Mouse (Mus musculus) layer of hippocampus, adult 18-20 months (tissue): Measurements from ENCODE around the gene Trp53. TPM values are rescaled to one million over a fixed set of nuclear protein-coding genes. Genes with fewer than 3 reads are reported as not detected.

ENCODE experiments used
- DNase-seq, 2 experiments: peaks; one replicate each; pipeline ENCODE4 v3.0.0; 2022; ENCODE audit warnings: low spot score in 2 of 2
- total RNA-seq, 2 experiments: library from RNA; stranded (reverse); gene quantifications; 2 replicates each; pipeline ENCODE4 v1.2.3; 2021

Gene Trp53
- total RNA-seq, 2 experiments from 2014 or later: 25.5 to 26.9 TPM

DNA sequence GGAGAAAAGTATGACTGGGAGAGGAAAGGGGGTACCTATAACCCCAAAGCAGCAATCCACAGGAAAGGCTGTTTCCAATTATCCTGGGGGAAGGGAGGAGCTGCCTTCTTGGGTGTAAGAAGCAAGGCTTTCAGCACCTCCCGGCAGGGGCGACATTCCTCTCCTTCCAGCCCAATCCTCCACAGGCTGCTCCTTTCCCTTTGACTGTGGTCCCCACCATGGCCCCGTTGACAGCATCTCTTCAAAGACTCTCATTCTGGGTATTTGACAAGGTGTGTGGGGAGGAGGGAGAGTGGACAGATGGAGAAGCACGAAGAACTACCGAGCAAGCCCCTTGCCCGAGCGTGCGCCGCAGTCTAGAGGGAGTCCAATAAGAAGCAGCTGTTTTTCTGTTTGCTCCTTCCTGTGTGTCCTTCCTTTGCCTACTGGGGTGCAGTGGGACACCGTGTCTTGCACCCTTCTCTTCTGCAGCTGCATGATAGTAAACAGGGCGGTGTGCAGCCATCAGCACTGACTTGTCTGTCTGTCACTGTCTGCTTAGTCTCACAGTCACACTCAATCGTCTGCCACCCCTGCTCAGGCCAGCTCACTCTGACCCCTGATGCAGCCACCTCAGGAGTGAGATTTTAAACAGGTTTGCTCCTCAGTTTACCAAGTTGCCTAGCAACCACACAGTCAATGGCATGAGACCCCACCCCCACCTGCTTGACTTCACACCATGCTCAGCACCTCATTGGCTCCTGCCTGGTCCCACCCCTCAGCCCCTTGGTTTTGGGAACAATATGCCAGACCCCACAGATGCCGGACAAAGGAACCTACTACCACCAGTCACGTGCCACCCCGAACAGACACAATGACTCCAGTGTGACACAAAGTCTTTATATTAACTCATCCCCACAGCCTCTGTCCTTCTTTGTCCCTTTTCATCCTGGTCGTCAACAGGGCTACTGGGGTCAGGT is 19.0 kb upstream of the Trp53 start:
- DNase-seq: no peak

DNA sequence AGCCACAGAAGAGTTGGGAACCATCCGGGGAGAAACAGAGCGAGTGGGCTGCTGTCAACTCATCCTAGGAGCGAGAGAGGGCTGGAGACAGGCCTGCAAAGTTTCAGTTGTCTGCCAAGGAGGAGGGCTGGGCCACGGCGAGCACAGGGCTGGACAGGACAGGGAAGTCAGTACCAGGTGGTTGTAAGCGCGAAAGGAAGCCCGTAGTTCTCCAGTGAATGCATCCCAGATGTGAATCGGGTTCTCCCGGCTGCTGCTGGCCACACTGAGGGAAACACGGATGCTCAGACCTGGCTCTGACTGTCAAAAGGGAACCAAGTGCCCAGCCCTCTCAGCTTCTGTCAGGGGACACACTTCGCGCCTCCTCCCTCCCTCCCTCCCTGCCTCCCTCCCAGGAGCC is 16.8 kb upstream of the Trp53 start:
- no peak for DNase-seq

DNA sequence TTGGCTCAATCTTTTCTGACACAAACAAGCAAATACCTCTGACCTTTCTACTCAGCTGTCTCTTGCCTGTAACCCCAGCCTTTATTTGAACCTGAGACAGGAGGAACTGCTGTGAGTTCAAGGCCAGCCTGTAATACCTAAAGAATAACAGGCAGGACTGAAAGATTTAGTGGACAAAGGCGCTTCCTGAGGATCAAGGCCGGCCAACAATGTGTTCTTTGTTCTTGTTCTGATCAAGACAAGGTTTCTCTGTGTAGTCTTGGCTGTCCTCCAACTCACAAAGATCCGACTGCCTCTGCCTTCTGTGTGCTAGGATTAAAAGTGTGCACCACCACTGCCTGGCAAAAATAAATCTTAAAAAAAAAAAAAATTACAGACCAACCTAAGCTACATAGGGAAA is 15.8 kb upstream of the Trp53 start:
- no peak for DNase-seq

DNA sequence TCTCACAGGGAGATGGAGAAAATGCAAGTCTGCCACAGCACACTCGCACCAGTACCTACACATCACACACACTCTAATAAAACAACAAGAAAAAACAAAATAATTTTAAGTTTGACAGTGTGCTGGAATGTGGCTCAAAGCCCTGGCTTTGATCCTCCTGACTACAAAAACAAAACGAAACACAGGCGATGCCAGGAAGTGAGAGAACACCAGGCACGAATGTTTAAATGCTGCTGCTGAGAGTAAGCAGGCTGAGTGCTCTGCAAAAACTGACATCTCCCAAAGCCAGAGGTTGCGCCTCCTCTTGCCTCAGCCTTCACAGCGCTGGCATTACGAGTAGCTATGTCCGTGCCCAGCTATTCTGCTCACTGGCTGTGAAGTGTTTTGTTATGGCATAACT is 15.0 kb upstream of the Trp53 start:
- DNase-seq: no peak

DNA sequence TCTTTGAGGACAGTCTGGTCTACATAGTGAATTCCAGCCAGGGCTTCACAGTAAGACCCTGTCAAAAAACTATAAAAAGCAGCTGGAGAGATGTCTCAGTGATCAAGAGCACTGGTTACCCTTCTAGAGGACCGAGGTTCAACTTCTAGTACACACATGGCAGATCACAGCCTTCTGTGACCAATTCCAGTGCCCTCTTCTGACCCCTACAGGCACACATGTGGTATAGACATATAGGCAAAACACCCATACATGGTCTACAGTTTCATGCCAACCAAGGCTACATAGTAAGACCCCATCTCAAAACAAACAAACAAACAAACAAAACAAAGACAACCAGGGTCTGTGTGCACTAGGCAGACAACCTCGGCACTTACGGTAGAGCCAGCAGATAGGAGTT is 4.9 kb upstream of the Trp53 start:
- no peak for DNase-seq

DNA sequence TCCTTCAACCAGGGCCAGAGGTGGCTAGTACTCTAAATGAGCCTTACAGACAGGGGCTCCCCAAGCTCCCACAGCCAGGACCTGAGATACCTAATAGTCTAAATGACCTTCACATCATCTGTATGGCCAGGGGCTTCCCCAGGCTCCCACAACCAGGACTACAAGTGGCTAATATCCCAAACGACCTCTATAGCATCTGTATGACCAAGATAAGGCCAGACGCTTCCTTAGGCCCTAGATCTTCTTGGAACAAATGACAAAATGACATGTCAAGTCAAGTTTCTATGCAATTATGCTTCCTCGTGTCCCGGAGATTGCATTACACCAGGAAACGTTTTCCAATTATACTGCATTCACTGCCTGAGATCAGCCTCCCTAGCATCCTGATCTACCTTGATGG is 3.9 kb upstream of the Trp53 start:
- no peak for DNase-seq

DNA sequence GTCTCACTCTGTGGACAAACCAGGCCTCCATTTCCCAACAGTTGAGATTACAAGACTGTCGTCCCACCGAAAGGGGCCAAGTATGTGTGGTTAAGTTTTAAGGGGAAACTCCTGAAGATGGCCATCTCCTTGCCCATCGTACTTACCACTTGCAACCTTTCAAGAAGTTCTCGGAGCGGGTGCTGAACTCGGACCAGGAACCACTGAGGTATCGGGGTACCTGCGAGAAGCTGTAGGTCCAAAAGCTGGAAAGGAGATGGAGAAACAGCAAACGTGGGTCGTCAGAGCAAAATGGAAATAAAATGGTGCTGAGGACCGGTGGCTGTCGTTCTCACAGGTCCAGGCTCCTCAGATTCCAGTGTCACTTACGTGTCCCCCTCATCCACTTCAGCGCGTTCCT is 1.9 kb upstream of the Trp53 start:
- no peak for DNase-seq

DNA sequence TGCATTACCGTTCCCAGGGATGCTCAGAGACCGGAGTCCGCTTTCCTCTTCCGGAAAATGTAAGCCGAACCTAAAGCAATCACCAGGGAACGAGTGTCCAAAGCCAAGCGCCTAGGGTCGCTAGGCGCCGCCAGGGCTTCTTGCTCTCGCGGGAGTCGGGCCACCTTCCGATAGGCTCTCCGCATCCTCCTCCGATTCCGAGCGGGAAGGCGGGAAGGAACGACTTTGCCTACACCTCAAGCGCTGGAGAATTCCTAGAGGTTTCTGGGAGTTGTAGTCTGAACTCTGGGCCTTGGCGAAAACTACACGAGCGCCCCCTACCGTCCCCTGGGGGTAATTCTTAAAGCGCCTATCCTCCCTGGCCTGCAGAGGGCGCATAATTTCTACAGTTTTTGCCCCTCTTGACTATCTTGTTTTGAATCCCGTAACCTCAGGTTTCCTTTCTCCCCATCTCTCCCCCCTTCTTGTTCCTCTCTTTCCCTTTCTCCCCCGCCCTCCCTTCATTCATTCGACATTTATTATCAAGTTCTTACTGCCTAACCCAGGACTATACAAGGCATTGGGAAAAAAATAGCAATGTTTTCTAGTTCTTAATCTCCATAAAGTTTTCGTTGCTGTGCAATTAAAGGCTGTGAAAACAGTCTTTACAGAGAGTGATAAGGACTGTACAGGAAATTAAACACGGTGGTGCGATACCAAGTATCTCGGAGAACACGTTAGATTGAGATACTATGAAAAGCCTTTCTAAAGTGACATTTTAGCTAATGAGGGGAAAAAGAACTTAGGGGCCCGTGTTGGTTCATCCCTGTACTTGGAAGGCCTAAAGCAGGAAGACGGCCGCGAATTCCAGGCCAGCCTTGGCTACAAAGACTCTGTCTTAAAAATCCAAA is 786 bp upstream of the Trp53 start:
- peak; percentile 96 to 99 for DNase-seq

DNA sequence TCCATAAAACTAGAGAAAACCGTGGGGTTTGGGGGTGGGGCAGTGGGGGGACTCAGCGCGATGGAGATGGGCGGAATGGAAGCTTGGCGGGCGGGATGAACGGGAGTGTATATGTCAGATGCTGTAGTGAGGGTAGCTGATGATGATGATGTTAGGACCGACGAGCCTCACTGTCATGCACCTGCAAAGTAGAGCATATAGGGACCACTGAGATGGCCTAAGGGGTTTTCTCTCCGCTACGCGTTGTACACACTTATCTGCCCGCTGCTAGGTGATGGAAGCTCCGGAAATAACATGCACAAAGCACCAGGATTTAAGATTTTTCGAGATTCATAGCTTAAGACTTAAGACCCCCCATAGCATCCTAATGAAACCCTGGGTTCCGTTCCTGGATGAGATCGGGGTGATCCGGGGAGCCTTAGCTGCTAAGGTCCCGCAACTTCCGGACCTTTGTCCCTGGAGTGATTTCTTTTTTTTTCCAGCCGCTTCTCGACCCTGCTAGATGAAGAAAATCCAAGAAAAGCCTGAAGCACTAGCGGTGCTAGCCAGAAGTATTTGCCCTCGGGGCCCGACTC is 500 bp downstream of the Trp53 start:
- DNase-seq: no peak

DNA sequence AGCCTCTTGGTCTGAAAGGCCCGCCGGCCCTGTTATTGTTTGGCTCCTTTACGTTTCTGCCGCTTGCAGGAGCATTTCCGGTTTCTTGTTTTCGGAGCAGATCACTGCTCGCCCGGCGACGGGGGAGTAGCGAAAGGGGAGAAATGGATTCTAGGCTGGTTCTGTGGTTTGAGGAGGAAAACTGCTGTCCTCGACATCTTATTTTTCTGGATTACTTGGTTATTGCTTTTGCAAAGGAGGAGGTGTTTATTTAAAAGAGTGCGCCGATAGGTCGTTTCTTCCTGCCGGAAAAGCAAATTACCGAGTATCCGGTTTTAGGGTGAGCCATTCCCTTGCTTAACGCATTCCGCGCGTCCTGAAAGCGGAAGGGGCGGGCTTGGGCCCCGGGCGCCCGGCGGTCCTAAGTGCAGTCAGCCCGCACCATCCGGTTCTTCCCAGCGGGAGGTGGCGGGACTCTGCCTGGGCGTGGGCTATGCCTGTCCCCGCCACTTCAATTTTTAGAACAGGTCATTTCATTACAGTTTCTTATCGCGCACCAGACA is 1.1 kb downstream of the Trp53 start:
- DNase-seq: peak; percentile 89 to 95

DNA sequence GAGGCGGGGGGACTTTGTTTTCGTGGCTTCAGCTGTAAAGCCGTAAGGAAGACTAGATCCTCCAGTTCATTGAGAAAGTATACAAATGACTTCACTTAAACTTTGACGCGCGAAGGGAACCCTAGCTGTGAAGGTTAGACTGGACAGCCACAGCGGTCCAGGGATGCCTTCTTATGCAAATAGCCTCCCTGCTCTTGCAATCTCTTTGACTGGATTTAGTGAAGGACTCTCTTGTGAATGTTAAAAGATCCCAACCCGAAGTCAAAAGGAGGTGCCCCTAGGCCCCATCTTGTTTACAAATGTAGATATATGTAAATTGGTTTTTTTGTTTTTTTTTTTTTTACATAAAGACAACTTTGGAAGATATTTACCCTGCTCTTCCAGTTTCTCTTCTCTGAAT is 1.7 kb downstream of the Trp53 start:
- DNase-seq: no peak

DNA sequence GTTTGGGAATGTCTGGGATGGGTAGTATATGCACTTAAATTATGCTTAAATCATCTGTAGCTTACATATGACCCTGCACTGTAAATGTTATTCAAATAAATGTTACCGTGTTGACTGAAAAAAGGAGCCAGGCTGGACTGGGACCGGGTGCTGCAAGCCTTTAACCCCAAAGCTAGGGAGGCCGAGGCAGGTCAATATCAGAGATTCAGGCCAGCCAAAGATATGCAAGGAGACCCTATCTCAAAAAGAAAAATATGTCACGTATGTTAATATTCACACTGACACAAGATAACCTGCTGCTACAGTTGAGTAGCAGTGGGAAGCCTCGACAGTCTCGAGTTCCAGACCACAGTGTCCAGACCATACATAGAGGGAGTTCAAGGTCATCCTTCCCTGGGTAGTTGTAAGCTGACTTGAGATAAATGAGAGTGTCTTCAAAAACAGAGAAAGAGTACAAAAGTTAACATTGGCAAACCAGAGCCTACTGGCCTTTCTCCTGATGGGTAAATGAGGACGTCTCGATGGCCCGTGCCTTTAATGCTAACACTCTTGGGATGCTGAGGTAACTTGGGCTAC is 2.2 kb downstream of the Trp53 start:
- DNase-seq: no peak

DNA sequence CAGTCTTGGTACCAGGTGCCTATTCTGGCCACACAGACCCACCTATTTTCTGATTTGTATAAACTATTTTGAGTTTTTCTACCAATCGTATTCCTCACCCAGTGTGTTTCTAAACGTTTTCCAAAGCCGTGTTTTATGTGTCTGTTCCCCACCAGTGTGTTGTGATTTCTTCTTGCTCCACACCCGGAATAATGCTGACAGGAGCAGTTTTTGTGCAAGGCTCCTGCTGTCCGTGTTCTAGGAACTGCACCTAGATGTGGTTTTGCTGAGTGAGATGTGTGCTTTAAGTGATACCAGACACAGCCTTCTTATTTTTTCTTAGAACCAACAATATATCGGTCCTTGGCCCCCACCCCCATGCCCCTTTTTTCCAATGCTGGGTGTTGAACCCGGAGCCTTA is 3.8 kb downstream of the Trp53 start:
- DNase-seq: no peak

DNA sequence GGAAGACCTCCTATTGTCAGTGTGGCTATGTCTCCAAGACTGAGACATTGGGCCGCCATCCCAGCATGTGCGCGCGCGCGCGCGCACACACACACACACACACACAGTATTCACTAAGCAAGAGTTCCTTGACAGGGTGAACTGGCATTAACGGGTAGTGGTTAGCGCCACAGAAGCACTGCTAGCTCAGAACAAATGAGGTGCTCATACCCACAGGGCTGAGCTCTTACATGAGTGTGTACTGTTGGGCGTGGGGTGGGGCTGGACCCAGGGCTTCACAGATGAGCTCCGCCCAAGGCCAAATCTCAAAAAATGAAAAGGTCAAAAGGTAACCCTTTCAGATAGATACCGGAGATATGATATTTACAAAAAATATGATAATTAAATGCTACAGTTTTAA is 4.8 kb downstream of the Trp53 start:
- no peak for DNase-seq

DNA sequence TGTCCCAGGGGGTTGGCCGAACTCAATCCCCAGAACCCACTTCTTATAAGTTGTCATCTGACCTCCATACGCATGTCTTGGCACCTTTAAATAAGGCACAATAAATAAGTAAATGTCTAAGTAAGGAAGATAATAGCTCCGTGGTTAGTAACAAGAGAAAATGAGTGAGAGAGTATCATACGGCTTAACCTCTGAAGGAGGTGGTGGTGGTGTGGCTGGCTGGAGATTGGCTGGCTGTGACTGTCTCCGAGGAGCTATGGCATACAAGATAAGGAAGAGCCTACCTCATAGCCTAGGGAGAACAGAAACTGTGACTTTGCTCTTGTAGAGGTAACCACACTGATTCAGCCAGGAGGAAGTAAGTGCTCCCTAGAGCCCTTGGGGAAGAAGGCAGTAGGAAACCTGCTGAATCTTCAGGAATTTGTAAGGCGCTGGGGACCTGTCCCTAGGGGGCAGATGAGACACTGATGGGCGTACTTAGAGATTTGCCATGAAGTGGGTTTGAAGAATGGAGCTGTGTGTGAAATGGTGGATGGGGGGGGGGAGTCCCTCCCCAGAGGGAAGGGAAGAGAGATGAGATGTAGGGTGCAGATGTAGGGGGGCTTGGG is 5.7 kb downstream of the Trp53 start:
- no peak for DNase-seq

DNA sequence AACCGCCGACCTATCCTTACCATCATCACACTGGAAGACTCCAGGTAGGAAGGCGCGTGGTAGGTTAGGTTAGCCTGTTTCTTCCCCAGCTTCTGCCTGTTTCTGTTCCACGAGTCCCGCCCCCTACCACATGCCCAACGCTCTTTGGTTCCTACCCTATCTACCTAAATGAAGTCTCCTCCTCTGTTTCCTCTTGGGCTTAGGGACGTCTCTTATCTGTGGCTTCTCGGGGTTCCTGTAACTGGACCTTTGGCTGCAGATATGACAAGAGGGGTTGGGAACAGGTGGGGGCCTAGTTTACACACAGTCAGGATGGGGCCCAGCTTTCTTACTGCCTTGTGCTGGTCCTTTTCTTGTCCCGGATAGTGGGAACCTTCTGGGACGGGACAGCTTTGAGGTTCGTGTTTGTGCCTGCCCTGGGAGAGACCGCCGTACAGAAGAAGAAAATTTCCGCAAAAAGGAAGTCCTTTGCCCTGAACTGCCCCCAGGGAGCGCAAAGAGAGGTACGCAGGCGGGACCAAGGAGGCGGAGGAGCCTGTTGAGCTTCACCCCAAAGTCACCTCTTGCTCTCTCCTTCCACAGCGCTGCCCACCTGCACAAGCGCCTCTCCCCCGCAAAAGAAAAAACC is 9.2 kb downstream of the Trp53 start:
- no peak for DNase-seq

DNA sequence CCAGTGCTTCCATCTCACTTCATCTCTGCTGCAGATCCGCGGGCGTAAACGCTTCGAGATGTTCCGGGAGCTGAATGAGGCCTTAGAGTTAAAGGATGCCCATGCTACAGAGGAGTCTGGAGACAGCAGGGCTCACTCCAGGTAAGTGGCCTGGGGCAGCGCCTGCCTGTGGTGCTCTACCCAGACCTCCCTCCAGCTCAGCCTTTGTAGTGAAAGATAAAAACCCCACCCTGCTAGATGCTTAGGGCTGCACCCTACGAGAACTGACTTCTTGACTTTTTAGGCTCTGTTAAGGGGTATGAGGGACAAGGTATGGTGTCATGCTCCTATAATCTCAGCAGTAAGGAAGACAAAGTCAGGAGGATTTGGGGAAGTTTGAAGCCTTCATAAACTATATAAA is 10.5 kb downstream of the Trp53 start:
- no peak for DNase-seq

DNA sequence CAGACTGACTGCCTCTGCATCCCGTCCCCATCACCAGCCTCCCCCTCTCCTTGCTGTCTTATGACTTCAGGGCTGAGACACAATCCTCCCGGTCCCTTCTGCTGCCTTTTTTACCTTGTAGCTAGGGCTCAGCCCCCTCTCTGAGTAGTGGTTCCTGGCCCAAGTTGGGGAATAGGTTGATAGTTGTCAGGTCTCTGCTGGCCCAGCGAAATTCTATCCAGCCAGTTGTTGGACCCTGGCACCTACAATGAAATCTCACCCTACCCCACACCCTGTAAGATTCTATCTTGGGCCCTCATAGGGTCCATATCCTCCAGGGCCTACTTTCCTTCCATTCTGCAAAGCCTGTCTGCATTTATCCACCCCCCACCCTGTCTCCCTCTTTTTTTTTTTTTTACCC is 11.3 kb downstream of the Trp53 start:
- DNase-seq: no peak

DNA sequence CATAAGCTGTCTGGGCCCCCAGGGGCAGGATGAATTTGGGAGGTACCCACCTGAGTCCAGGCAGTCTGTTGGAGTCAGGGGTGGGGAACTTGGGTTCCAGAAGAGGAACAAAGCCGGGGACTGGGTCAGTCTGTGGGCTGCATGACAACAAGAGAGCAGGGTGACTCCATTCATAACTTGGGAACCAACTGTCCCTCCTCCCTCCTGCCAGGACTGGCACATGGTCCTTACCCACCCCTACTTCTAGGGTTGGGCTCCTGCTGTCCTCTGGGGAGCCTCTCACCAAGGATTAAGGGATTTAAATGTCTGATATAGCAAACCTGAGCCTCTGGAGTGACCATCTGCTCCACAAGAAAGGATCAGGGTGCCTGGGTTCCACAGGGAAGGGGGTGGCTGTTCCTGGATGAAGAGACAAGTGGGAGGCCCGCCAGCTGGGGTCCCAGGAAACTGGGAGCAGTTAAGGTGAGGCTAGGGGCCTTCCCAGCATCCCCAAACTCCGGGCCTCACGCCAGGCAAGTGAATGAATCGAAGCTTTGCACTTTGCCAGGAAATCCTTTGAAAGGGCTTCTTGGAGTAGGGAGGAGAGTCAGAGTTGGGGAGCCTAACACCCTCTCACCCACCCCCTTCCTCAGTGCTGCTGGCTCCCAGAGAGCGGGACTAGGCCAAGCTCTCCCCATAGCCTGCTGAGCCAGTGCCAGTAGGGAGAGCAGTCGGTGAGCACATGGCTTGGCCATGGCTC is 11.9 kb downstream of the Trp53 start:
- peak; percentile 49 to 68 for DNase-seq

DNA sequence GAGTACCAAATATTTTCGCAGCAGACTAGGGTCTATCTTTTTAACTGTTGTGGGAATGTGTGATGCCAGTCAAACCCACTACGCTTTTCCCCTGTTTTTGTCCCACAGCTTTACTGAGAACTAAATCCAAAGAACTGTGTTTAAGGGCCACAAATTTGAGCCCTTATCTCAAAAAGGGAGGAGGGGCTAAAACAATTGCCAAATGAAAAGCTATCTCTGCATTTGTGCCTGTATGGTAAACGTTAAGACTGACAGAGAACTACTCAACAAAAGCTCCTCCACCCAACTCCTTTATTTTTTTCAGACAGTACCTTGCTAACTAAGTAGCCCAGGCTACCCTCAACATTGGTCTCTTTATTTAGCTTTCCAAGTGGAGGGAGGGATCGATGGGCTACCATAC is 12.6 kb downstream of the Trp53 start:
- DNase-seq: no peak
